Mouse (Mus musculus): ENCODE measurements around the gene Opcml. TPM values are rescaled to one million over a fixed set of nuclear protein-coding genes. Genes with fewer than 3 reads are reported as not detected.

Gene Opcml
- polyA plus RNA-seq, 1 experiment from 2014 or later = 73.0 TPM

DNA sequence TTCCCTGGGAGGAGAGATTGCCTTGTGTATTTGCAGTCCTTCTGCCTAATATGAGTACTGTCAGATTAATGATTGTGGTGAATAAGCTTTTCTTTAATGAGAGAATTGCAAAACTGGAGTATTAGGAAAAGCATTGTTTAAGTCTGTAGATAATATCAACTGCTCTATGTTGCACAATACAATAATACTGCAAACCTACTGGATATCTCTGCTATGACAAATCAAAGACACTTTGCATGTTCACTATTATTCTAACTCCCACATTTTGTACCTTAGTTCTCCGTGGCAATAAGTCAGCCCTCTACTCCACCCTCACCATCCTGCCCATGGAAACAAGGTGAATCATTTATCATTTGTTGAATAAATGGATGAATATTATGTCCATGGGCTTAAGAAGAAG lies 1092.0 kb downstream of the Opcml start:
- no peak overlapping the region for H3K9ac ChIP-seq (ENCODE audit: low read depth, low read length)
- ATAC-seq = no peak
- H3K27ac ChIP-seq (ENCODE audit: low read length) = no peak overlapping the region
- no peak overlapping the region for H3K4me3 ChIP-seq (ENCODE audit: low read depth, low read length)
- H3K4me2 ChIP-seq (ENCODE audit: low read length) = no peak overlapping the region
- H3K36me3 ChIP-seq (ENCODE audit: control insufficient read depth, insufficient read depth, low read length) = no peaks in the 10 kb centered on the region
- no peaks in the 10 kb centered on the region for H3K9me3 ChIP-seq (replicated peaks; ENCODE audit: control insufficient read depth, low read length, poor library complexity, severe bottlenecking)
- H3K4me1 ChIP-seq (ENCODE audit: control insufficient read depth, insufficient read depth, low read length) = no peaks in the 10 kb centered on the region
- H3K27me3 ChIP-seq (ENCODE audit: control insufficient read depth, insufficient read depth, low read depth, low read length) = no peaks in the 10 kb centered on the region
- WGBS = 86% methylated on average over 1 of the region's 1 CpGs

DNA sequence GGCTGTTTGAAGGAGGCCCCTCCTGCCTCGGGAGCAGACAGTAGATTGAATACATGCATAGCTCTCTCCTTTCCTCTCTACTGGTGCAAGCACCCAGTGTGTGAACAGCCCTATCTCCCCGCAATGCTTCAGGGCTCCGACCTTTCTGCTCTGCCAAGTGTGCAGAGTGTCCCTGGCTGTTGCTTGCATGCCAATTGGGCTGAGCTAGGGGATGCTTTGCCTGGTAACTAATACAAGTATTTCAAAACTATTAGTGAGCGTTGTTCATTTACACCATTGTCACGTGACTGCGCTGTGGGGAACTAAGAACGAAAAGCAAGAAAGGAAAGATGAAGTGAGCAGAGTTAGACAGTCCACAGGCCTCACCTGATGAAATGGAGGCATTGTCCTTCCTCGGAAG lies 1101.0 kb downstream of the Opcml start:
- peaks cover 3% of the 10 kb centered on the region; the same call in 1 of the 2 replicates for H3K4me1 ChIP-seq (ENCODE audit: control insufficient read depth, insufficient read depth, low read length)
- no peak for ATAC-seq
- WGBS = 88% methylated on average over 8 of the region's 8 CpGs
- H3K36me3 ChIP-seq (ENCODE audit: control insufficient read depth, insufficient read depth, low read length) = no peaks in the 10 kb centered on the region
- no peak overlapping the region for H3K4me2 ChIP-seq (ENCODE audit: low read length)
- no peaks in the 10 kb centered on the region for H3K27me3 ChIP-seq (ENCODE audit: control insufficient read depth, insufficient read depth, low read depth, low read length)
- no peak overlapping the region for H3K27ac ChIP-seq (ENCODE audit: low read length)
- no peaks in the 10 kb centered on the region for H3K9me3 ChIP-seq (replicated peaks; ENCODE audit: control insufficient read depth, low read length, poor library complexity, severe bottlenecking)
- H3K4me3 ChIP-seq (ENCODE audit: low read depth, low read length) = no peak overlapping the region
- H3K9ac ChIP-seq (ENCODE audit: low read depth, low read length) = no peak overlapping the region

GRCm38 (mm10) chr9:28903291-28903690 lies 1112.7 kb downstream of the Opcml start:
- Histone ChIP-seq H3K9ac (ENCODE audit: low read depth, low read length) (no peak overlapping the region), H3K9me3 (replicated peaks; ENCODE audit: control insufficient read depth, low read length, poor library complexity, severe bottlenecking) (no peaks in the 10 kb centered on the region), H3K4me2 (ENCODE audit: low read length) (no peak overlapping the region), H3K27me3 (ENCODE audit: control insufficient read depth, insufficient read depth, low read depth, low read length) (no peaks in the 10 kb centered on the region), H3K36me3 (ENCODE audit: control insufficient read depth, insufficient read depth, low read length) (no peaks in the 10 kb centered on the region), H3K4me3 (ENCODE audit: low read depth, low read length) (no peak overlapping the region), H3K4me1 (ENCODE audit: control insufficient read depth, insufficient read depth, low read length) (no peaks in the 10 kb centered on the region), H3K27ac (ENCODE audit: low read length) (no peak overlapping the region)
- 93% methylated on average over 1 of the region's 1 CpGs for WGBS
- ATAC-seq = no peak

DNA sequence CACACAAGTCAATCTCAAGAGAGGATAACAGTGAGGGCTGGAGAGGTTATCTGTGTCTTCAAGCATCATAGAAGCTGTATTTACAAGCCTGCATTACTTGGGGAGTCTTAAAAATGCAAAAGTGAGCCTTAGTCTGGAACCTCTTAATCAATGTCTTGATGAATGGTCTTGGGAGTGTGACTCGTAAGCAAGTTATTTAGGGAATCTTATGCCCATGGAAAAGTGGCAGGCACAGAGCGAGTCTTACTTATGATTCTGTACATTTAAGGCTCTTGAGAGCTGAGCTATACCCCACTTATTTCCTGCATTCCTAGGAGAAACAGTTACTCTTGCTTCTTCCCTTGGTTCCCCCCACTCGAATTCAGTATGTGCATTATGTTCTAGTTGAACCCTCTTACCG lies 1119.2 kb downstream of the Opcml start:
- H3K9ac ChIP-seq (ENCODE audit: low read depth, low read length) = no peak overlapping the region
- H3K27ac ChIP-seq (ENCODE audit: low read length) = no peak overlapping the region
- H3K36me3 ChIP-seq (ENCODE audit: control insufficient read depth, insufficient read depth, low read length) = no peaks in the 10 kb centered on the region
- ATAC-seq = no peak
- no peak overlapping the region for H3K4me2 ChIP-seq (ENCODE audit: low read length)
- 93% methylated on average over 4 of the region's 4 CpGs for WGBS
- no peaks in the 10 kb centered on the region for H3K27me3 ChIP-seq (ENCODE audit: control insufficient read depth, insufficient read depth, low read depth, low read length)
- no peaks in the 10 kb centered on the region for H3K4me1 ChIP-seq (ENCODE audit: control insufficient read depth, insufficient read depth, low read length)
- no peak overlapping the region for H3K4me3 ChIP-seq (ENCODE audit: low read depth, low read length)
- H3K9me3 ChIP-seq (replicated peaks; ENCODE audit: control insufficient read depth, low read length, poor library complexity, severe bottlenecking) = no peaks in the 10 kb centered on the region

DNA sequence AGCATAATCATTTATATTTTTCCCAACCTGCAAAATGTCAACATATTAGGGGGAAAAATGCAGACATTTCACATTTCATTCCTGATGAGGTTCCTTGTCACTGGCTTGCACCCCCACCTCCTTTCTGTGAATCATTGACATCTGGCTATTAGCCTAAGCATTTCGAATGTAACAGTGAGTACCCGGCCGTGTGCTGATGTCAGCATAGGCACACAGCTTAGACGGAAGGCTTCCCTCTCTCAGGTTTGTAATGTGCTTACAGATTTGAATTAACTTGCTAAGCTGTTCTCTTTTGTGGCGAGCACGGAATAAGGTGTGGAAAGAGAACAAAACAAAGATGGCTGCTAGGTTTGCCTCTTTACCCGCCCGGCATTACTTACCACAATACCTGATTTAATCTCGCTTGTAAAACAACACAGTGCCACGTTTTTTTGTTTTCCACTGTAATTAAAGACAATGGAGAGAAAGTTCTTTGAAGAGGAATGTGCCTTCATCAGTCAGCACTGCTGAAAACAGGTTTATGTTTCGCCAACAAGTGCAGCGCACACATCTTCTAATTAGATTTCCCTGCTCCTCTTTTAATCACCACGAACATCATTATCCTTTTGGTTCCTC lies 1121.1 kb downstream of the Opcml start:
- 62% methylated on average over 13 of the region's 13 CpGs for WGBS
- Histone ChIP-seq H3K36me3 (ENCODE audit: control insufficient read depth, insufficient read depth, low read length) (no peaks in the 10 kb centered on the region), H3K9me3 (replicated peaks; ENCODE audit: control insufficient read depth, low read length, poor library complexity, severe bottlenecking) (no peaks in the 10 kb centered on the region), H3K9ac (ENCODE audit: low read depth, low read length) (no peak overlapping the region), H3K4me1 (ENCODE audit: control insufficient read depth, insufficient read depth, low read length) (no peaks in the 10 kb centered on the region), H3K4me2 (ENCODE audit: low read length) (no peak overlapping the region), H3K27me3 (ENCODE audit: control insufficient read depth, insufficient read depth, low read depth, low read length) (no peaks in the 10 kb centered on the region), H3K27ac (ENCODE audit: low read length) (peak overlapping the region; percentile 25; the same call in 1 of the 2 replicates), H3K4me3 (ENCODE audit: low read depth, low read length) (no peak overlapping the region)
- peak; percentile 32; the same call in 1 of the 2 replicates for ATAC-seq

DNA sequence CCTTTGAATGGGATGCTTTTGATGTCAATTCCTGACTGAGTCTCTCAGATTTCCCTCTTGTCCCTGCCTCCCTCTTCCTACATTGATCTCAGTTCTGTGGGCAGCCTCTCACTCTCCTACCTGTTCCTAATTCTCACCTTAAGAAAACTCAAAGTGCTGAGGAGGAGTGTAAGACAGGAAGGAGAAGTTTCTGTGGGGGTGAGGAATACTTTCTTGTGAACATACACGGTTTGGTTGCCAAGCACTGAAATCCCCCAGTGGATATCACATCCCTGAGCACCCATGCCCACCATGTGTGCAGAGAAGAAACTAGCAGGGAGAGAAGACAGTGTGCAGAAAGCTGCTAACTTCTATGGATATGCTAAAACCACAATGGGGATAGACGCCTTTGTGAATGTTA lies 1141.5 kb downstream of the Opcml start:
- Histone ChIP-seq H3K4me1 (ENCODE audit: control insufficient read depth, insufficient read depth, low read length) (no peaks in the 10 kb centered on the region), H3K36me3 (ENCODE audit: control insufficient read depth, insufficient read depth, low read length) (no peaks in the 10 kb centered on the region), H3K9me3 (replicated peaks; ENCODE audit: control insufficient read depth, low read length, poor library complexity, severe bottlenecking) (no peaks in the 10 kb centered on the region), H3K27ac (ENCODE audit: low read length) (no peak overlapping the region), H3K9ac (ENCODE audit: low read depth, low read length) (no peak overlapping the region), H3K4me2 (ENCODE audit: low read length) (no peak overlapping the region), H3K27me3 (ENCODE audit: control insufficient read depth, insufficient read depth, low read depth, low read length) (no peaks in the 10 kb centered on the region), H3K4me3 (ENCODE audit: low read depth, low read length) (no peak overlapping the region)
- no peak for ATAC-seq
- 82% methylated on average over 2 of the region's 2 CpGs for WGBS

- Histone ChIP-seq H3K4me3 (ENCODE audit: low read depth, low read length) (no peak overlapping the region), H3K27me3 (ENCODE audit: control insufficient read depth, insufficient read depth, low read depth, low read length) (no peaks in the 10 kb centered on the region), H3K27ac (ENCODE audit: low read length) (no peak overlapping the region), H3K9me3 (replicated peaks; ENCODE audit: control insufficient read depth, low read length, poor library complexity, severe bottlenecking) (no peaks in the 10 kb centered on the region), H3K4me1 (ENCODE audit: control insufficient read depth, insufficient read depth, low read length) (no peaks in the 10 kb centered on the region), H3K36me3 (ENCODE audit: control insufficient read depth, insufficient read depth, low read length) (no peaks in the 10 kb centered on the region), H3K4me2 (ENCODE audit: low read length) (no peak overlapping the region), H3K9ac (ENCODE audit: low read depth, low read length) (no peak overlapping the region)
- WGBS = 78% methylated on average over 6 of the region's 6 CpGs
- no peak for ATAC-seq
Measured at GRCm38 (mm10) chr9:28937163-28937562, 1146.6 kb downstream of the Opcml start.

DNA sequence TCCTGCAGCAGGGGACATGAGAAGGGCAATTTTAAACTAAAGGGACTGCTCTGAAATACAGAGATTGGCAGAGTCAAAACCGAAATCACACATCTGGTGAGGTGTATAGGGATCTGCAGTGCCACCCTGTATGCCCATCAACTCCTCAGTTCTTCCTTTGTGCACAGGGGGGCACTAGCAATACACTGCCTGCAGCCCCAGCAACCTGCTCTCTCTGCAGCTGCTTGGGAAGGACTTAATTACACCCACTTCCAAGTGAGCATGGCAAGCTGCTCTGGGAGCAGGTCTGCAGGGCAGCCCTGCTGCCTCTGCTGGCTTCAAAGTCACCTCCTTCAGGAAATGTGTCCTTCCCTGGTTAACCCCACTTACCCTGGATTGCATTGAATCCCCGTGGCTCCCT lies 1147.4 kb downstream of the Opcml start:
- no peak for ATAC-seq
- H3K4me2 ChIP-seq (ENCODE audit: low read length) = no peak overlapping the region
- H3K4me3 ChIP-seq (ENCODE audit: low read depth, low read length) = no peak overlapping the region
- no peaks in the 10 kb centered on the region for H3K4me1 ChIP-seq (ENCODE audit: control insufficient read depth, insufficient read depth, low read length)
- no peaks in the 10 kb centered on the region for H3K36me3 ChIP-seq (ENCODE audit: control insufficient read depth, insufficient read depth, low read length)
- no peak overlapping the region for H3K9ac ChIP-seq (ENCODE audit: low read depth, low read length)
- H3K9me3 ChIP-seq (replicated peaks; ENCODE audit: control insufficient read depth, low read length, poor library complexity, severe bottlenecking) = no peaks in the 10 kb centered on the region
- 64% methylated on average over 2 of the region's 2 CpGs for WGBS
- H3K27me3 ChIP-seq (ENCODE audit: control insufficient read depth, insufficient read depth, low read depth, low read length) = no peaks in the 10 kb centered on the region
- no peak overlapping the region for H3K27ac ChIP-seq (ENCODE audit: low read length)

DNA sequence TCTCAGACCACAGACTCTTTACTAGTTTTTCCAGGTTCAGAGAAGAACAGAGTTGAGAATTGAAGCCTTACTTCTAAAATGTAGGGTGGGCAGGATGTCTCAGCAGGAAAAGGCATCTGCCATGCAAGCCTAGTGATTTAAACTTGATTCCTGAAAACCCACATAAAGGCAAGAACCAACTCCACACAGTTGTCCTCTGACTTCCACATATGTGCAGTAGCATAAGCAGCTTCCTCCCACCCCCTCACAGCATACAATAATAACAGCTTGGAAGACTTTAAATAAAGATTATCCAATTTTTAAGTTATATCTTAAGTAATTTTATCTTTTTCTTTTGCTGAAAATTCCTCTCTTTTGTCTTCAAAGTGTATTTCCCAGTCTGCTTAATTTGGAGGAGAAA lies 1150.3 kb downstream of the Opcml start:
- Histone ChIP-seq H3K27me3 (ENCODE audit: control insufficient read depth, insufficient read depth, low read depth, low read length) (no peaks in the 10 kb centered on the region), H3K9me3 (replicated peaks; ENCODE audit: control insufficient read depth, low read length, poor library complexity, severe bottlenecking) (no peaks in the 10 kb centered on the region), H3K4me2 (ENCODE audit: low read length) (no peak overlapping the region), H3K4me1 (ENCODE audit: control insufficient read depth, insufficient read depth, low read length) (no peaks in the 10 kb centered on the region), H3K9ac (ENCODE audit: low read depth, low read length) (no peak overlapping the region), H3K4me3 (ENCODE audit: low read depth, low read length) (no peak overlapping the region), H3K27ac (ENCODE audit: low read length) (no peak overlapping the region), H3K36me3 (ENCODE audit: control insufficient read depth, insufficient read depth, low read length) (no peaks in the 10 kb centered on the region)
- no peak for ATAC-seq
